Mouse (Mus musculus) myocyte (in vitro differentiated cells): ENCODE data around the gene Hoxd3.

Experiments used
- CEBPB ChIP-seq: IDR thresholded peaks from 2 replicates; pipeline ENCODE4 v1.6.1; 2011; ENCODE audit warnings: mild to moderate bottlenecking, moderate library complexity; ENCODE audit not compliant: poor library complexity, insufficient read depth, severe bottlenecking
- MYOD1 ChIP-seq, 3 experiments: IDR thresholded peaks; one replicate each; pipeline ENCODE4 v1.6.1; 2011; ENCODE audit warnings: control low read depth in 2 of 3, low read depth in 2 of 3, mild to moderate bottlenecking in 2 of 3, moderate library complexity in 1 of 3; ENCODE audit not compliant: insufficient read length in 2 of 3, control insufficient read depth in 1 of 3
- POLR2A ChIP-seq: IDR thresholded peaks from one replicate; pipeline ENCODE4 v1.6.1; 2011; ENCODE audit warnings: low read depth, mild to moderate bottlenecking, control low read depth, moderate library complexity; ENCODE audit not compliant: insufficient read length
- TCF12 ChIP-seq: IDR thresholded peaks from one replicate; pipeline ENCODE4 v1.6.1; 2011; ENCODE audit warnings: mild to moderate bottlenecking, control low read depth; ENCODE audit not compliant: poor library complexity, insufficient read depth, severe bottlenecking

GRCm38 (mm10) chr2:74676376-74677052, 35.2 kb upstream of the Hoxd3 start:
- TF ChIP-seq POLR2A (no peak), TCF12 (no peak), MYOD1 (IDR thresholded peaks at IDR 0.05; ENCODE audit: control insufficient read depth in 1 of 3, insufficient read length in 2 of 3, low read depth in 2 of 3) (no peak), CEBPB (no peak)
